Mouse (Mus musculus) spleen, adult 18-20 months (tissue): Measurements from ENCODE around the gene Cct8.
"Not testable (repeated sequence)": the region's sequence is repeated elsewhere in the genome, so short reads cannot be mapped to it uniquely, and the experiment has no call there.

Experiments used
- DNase-seq, 2 experiments: peaks; one replicate each; pipeline ENCODE4 v3.0.0; 2022; ENCODE audit warnings: mixed read lengths in 2 of 2

The Cct8 gene

DNA sequence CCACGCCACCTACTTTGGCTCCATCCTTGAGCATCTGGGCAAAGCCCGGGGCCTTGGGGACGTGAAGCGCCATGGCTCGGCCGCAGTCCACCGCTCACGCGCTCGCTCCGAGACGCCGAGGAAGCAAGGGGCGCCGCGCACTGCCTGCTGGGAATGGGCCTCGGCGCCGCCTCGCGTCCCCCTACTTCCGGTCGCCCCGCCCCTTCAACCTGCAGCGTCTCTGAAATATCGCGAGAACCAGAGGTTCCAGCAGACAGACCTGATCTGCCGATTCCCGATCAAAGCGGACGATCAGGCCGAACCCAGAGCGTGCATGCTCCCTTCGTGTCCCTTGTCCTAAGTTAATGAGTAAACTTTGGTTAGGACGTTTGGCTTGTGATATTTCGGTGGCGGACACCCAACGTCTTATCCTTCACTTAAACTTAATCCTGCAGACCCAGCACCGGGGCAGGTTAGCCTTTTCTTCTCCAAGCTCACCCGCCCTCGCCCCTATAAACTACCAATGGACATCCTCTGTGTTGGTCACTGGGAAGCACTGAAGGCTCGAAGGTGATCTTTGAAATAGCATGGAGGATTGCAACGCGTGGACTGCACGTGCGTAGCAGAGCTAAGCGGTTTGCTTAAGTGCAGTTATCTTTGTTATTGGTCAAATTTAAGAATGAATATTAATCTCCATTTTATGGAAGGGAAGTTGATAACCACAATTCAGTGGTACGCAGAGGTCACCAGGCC, at the start of gene Cct8:
Cct8 (minus strand) TSS at position 158 of the 732 bp plus-strand sequence.
- DNase-seq, result peak; percentile 93 to 96

DNA sequence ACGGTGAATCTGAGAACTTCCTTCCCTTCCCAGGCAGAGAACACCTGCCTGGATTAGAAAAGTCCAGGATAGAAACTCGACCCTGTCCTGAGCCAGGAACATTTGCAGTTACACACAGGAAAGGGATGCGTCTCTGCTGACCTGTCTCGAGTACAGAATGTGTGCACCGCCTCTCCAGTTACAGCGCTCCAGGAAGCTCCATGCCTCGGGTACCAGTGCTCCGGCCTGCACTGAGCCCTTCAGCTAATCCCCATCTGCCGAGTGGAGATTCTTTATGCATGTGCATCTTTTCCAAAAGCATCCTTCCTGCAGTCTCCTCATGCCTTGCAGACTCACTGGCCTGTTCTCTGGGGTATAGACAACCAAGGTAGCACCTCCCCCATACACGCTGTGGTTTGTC, 33.1 kb upstream of the Cct8 start:
- no peak for DNase-seq

GRCm38 (mm10) chr16:87527553-87528249, 32.0 kb upstream of the Cct8 start:
- no peak for DNase-seq

- no peak for DNase-seq
These were observed 28.6 kb upstream of the Cct8 start for GRCm38 (mm10) chr16:87524228-87524627.

DNA sequence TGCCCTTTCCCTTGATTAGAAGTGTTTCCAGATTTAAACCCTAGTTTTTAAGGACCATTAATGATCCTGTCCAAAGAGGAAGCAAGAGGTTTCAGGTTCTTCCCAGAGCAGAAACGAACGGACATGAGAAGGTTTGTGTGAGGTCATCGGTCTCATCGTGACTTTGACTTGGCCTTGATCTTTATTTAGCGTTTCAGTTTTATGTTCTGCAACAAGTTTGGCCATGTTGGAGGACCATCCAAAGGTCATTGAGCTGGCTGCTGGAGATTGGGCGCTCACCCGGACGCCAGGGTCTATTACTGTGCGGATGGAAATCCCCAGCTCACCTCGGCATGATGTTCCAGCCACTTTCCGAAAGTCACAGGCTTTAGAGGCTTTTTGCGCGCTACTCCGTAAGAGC, 16.7 kb upstream of the Cct8 start:
- no peak for DNase-seq

- DNase-seq, result no peak
These were observed 16.0 kb upstream of the Cct8 start for GRCm38 (mm10) chr16:87511706-87512105.

DNA sequence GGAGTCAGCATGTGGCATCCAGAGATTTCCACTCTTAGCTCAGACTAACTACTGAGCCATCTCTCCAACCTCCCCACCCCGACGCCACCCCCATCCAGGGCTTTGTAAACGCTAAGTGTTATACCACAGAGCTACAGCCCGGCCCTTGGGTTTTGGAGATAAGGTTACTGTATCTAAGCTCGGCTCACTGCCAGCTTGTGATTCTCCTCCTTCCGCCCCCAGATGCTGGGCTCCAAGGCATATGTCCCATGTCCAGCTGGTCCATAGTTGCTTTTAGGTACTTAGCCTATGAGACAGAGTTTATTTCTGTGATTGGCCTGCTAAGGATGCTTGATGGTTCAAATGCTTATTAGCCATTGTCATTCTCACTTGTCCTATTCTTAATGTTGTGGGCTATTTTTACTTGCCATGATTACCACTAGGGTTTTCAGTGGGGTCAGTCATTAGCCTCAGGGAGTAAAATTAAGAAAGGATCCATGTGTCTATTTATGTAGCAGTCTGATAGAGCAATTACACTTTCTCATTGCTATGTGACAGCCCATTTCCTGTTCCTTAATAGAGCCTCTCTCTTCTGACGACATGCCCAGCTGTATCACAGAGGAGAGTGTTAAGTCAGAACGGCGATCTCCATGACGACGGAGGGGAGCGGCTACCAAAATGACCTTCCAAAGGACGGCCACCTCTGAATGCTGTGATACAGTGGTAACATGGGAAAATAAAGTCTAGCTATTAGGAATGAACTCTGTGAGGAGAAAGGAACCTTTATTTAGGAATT, 5.8 kb upstream of the Cct8 start:
- no peak for DNase-seq

- DNase-seq, result no peak
These were observed 3.9 kb upstream of the Cct8 start for GRCm38 (mm10) chr16:87499556-87499955.

- DNase-seq, result no peak
These were observed 1.5 kb upstream of the Cct8 start for GRCm38 (mm10) chr16:87497171-87497570.

DNA sequence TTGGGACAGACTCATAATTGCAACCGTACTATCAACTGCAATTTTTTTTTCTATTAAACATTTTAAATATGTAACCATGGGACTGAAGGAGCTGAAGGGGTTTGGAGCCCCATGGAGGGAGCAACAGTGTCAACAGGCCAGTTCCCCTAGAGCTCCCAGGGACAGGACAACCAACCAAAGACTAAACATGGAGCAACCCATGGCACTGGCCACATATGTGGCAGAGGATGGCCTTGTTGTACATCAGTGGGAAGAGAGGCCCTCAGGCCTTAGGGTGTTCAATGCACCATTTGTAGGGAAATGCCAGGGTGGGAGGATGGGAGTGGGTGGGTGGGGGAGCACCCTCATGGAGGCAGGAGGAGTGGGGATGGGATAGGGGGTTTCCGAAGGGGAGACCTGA, 1.1 kb upstream of the Cct8 start:
- no peak for DNase-seq

- no peak for DNase-seq
These were observed 568 bp downstream of the Cct8 start for GRCm38 (mm10) chr16:87494955-87495655.

- not testable (repeated sequence) for DNase-seq
These were observed 3.4 kb downstream of the Cct8 start for GRCm38 (mm10) chr16:87492191-87492792.

- DNase-seq, result no peak
These were observed 7.1 kb downstream of the Cct8 start for GRCm38 (mm10) chr16:87488605-87489004.

- no peak for DNase-seq
These were observed 8.9 kb downstream of the Cct8 start for GRCm38 (mm10) chr16:87486739-87487138.

DNA sequence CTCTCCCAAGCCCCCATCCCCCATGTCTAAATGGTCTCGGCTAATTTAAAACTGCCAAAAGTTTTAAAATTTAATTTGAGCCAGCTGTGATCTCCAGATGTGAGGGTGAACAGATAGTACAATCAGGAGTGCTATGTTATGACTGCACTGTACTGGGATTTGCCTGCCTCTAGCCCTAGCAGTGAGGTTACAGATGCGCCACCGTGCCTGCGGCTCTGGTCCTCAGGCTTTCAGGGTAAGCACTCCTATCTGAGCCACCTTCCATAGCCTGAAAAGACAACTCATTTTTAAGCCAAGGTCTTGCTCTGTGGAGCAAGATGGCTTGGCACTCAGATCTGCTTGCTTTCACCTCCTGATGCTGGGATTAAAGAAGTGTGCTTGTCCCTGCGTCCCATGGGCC, 11.3 kb downstream of the Cct8 start:
- DNase-seq, result no peak

GRCm38 (mm10) chr16:87470579-87470978, 25.1 kb downstream of the Cct8 start:
- DNase-seq, result no peak

GRCm38 (mm10) chr16:87458752-87459151, 36.9 kb downstream of the Cct8 start:
- no peak for DNase-seq

- no peak for DNase-seq
These were observed 40.5 kb downstream of the Cct8 start for GRCm38 (mm10) chr16:87455180-87455611.

DNA sequence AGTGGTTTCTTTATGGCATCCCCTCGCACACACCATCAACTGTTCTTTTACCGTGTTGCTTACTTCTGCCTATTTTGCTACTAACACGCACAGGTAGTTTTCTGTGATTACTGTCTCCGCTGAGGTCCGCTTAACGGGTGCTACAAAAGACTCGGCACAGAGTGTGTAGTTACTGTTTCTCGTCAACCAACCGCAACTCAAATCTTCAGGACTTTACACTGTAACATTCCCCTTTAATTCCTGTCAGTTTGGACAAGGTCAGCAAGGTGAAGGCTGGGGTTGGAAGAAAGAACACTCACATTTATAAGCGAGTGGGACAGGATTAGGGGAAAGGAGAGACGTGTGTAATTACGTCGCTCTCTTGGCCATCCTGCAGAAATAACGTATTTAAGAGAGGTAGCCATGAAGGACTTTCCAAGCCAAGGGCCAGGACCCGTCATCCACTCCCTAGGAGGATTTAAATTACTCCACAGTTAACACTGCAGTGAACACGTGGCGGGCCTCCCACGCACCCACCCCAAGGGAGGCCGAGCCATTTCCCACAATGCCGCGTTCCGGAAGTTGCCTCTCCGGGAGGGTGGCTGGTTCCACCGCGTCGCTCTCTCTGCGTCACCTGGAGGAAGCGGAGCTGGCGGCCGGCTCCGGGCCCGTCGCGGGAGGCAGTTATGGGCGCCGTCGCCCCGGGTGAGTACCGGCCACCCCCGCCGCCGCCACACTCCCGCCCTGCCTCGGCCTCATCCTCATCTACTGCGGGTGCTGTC, 41.1 kb downstream of the Cct8 start, which contains the start of gene Usp16:
Usp16 (plus strand) TSS at position 285 of the 761 bp plus-strand sequence.
- DNase-seq, result peak; percentile 84 to 87

- no peak for DNase-seq
These were observed 42.4 kb downstream of the Cct8 start for GRCm38 (mm10) chr16:87453226-87453625.

DNA sequence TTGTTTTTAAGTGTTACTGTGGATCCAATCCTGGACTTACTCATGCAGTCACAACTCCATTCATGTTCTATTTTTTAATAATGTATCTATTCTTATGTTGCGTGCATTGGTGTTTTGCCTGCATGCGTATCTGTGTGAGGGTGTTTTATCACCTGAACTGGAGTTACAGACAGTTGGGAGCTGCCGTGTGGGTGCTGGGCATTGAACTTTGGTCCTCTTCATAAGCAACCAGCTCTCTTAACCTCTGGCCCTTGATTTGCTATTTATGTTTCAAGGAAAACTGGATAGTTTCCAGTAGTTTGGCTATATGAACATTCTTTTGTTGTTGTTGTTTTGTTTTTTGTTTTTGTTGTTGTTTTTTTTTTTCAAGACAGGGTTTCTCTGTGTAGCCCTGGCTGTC, 50.1 kb downstream of the Cct8 start:
- no peak for DNase-seq

GRCm38 (mm10) chr16:87445110-87445509, 50.6 kb downstream of the Cct8 start:
- DNase-seq, result no peak
